Mouse (Mus musculus): ENCODE results near the gene C1rb. TPM values are rescaled to one million over a fixed set of nuclear protein-coding genes. Genes with fewer than 3 reads are reported as not detected.
A peak's percentile ranks its signal among the peaks of the same experiment; 100 is the strongest.
"Not testable (repeated sequence)": the region's sequence is repeated elsewhere in the genome, so short reads cannot be mapped to it uniquely, and the experiment has no call there.

The C1rb gene
- polyA plus RNA-seq, 1 experiment from 2014 or later, result not detected

DNA sequence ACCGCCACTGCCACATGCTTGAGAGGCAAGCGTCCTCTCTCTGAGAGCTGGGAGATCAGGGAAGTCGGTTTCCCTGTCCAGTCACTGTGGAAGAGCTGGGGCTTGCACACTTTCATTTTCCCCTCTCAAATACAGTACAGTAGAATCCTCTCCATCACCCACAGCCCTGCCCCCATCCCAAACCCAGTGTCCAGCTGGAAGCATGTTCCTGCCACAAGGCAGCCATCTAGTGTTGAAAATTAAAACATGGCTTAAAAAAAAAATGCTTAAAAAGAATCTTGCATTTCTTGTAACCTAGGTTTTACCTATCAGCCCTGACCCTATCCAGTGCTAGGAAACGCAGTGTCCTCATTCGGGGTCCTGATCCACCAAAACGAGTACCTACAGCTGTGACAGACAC lies 25.6 kb upstream of the C1rb start:
- ATAC-seq (no peak), DNase-seq (no peak)
- no peaks in the 10 kb centered on the region for H3K9me3 ChIP-seq (ENCODE audit: low read length)
- no peak overlapping the region for H3K4me2 ChIP-seq (ENCODE audit: low read depth, low read length)
- no peaks in the 10 kb centered on the region for H3K27me3 ChIP-seq (ENCODE audit: insufficient read depth, low read length)
- no peak overlapping the region for H3K4me3 ChIP-seq (ENCODE audit: low read depth, low read length)
- TF ChIP-seq EP300 (IDR thresholded peaks at IDR 0.05; ENCODE audit: low read depth) (no peak), CTCF (IDR thresholded peaks at IDR 0.05; ENCODE audit: low read depth) (peak; percentile 26; the same call in 1 of the 2 replicates)
- H3K9ac ChIP-seq (replicated peaks), result no peak overlapping the region
- H3K36me3 ChIP-seq (replicated peaks; ENCODE audit: insufficient read depth, low read length), result no peaks in the 10 kb centered on the region
- H3K4me1 ChIP-seq (ENCODE audit: insufficient read depth), result no peaks in the 10 kb centered on the region
- 73% methylated on average over 6 of the region's 6 CpGs for WGBS (ENCODE audit: insufficient replicate concordance)
- H3K27ac ChIP-seq (ENCODE audit: low read depth), result no peak overlapping the region

DNA sequence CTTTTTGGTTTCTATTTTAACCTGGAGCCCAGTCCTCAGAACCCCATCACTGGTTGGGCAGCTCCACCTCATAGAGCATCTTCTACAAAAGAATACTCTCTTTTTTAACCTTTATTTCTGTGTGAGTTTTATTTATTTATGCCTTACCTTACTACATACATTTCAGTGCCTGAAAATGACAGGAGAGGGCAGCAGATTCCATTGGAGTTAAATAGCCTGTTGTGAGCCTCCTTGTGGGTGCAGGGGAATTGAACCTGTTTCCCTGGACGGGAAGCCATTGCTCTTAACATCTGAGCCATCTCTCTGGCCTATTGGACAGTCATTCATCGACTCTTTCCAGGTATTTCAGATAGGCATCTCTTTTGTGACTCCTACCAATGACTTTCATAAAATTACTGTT lies 24.7 kb upstream of the C1rb start:
- TF ChIP-seq EP300 (IDR thresholded peaks at IDR 0.05; ENCODE audit: low read depth) (no peak), CTCF (IDR thresholded peaks at IDR 0.05; ENCODE audit: low read depth) (no peak)
- no peaks in the 10 kb centered on the region for H3K27me3 ChIP-seq (ENCODE audit: insufficient read depth, low read length)
- no peaks in the 10 kb centered on the region for H3K4me1 ChIP-seq (ENCODE audit: insufficient read depth)
- no peak for DNase-seq
- WGBS (ENCODE audit: insufficient replicate concordance), result 77% methylated on average over 2 of the region's 2 CpGs
- ATAC-seq, result no peak
- H3K36me3 ChIP-seq (replicated peaks; ENCODE audit: insufficient read depth, low read length), result no peaks in the 10 kb centered on the region
- no peak overlapping the region for H3K4me2 ChIP-seq (ENCODE audit: low read depth, low read length)
- H3K27ac ChIP-seq (ENCODE audit: low read depth), result no peak overlapping the region
- H3K9ac ChIP-seq (replicated peaks), result no peak overlapping the region
- no peak overlapping the region for H3K4me3 ChIP-seq (ENCODE audit: low read depth, low read length)
- no peaks in the 10 kb centered on the region for H3K9me3 ChIP-seq (ENCODE audit: low read length)

DNA sequence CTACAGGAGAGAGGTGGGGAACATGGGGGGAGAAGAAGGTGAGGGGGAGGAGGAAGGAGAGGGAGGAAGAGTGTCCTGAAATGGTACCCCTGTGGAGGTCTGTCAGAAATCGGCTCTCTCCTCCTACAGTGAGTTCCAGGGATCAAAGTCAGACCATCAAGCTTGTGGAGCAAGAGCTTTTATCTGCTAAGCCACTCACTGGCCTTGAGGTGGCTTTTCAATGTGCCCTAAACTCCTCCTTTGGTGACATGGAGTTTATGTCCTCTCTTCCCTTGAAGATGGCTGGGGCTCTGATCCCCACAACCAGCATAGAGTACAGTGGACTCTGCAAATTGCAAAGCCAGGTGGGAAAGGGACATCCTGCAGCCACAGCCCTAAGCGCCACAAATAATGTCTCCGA lies 22.1 kb upstream of the C1rb start:
- not testable (repeated sequence) for H3K9me3 ChIP-seq (ENCODE audit: low read length); H3K4me3 ChIP-seq (ENCODE audit: low read depth, low read length); ATAC-seq; DNase-seq; H3K4me2 ChIP-seq (ENCODE audit: low read depth, low read length); H3K27ac ChIP-seq (ENCODE audit: low read depth); H3K36me3 ChIP-seq (replicated peaks; ENCODE audit: insufficient read depth, low read length); H3K9ac ChIP-seq (replicated peaks); H3K4me1 ChIP-seq (ENCODE audit: insufficient read depth); H3K27me3 ChIP-seq (ENCODE audit: insufficient read depth, low read length)
- 75% methylated on average over 3 of the region's 3 CpGs for WGBS (ENCODE audit: insufficient replicate concordance)

DNA sequence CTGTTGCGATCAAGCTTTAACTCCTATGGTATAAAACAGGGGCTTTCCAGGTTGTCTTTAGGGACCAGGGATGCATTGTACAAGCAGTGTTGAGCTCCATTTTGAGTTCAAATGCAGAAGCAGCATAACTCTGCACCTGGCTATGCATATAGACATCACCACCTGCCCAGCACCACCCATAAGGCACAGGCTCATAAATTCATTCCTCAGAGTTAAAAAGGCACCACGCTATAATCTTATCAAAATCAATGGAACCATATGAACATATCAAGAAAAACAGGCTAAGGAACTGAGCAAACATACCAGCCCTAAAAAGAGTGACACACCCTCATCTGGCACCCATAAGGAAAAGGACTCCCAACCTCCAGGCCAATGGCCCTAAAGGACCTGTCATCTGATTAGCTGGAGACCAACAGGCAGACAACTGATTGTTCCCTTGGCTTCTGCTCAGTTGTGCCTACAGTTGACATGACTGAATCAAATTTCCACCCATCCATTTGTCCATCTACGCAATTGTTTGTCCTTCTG lies 21.0 kb upstream of the C1rb start:
- no peak overlapping the region for H3K4me3 ChIP-seq (ENCODE audit: low read depth, low read length)
- H3K27ac ChIP-seq (ENCODE audit: low read depth), result no peak overlapping the region
- H3K4me1 ChIP-seq (ENCODE audit: insufficient read depth), result no peaks in the 10 kb centered on the region
- no peak overlapping the region for H3K4me2 ChIP-seq (ENCODE audit: low read depth, low read length)
- TF ChIP-seq EP300 (IDR thresholded peaks at IDR 0.05; ENCODE audit: low read depth) (no peak), CTCF (IDR thresholded peaks at IDR 0.05; ENCODE audit: low read depth) (no peak)
- ATAC-seq, result no peak
- WGBS (ENCODE audit: insufficient replicate concordance), result 74% methylated on average over 3 of the region's 3 CpGs
- H3K36me3 ChIP-seq (replicated peaks; ENCODE audit: insufficient read depth, low read length), result no peaks in the 10 kb centered on the region
- no peak for DNase-seq
- peaks cover 4% of the 10 kb centered on the region for H3K9me3 ChIP-seq (ENCODE audit: low read length)
- no peak overlapping the region for H3K9ac ChIP-seq (replicated peaks)
- H3K27me3 ChIP-seq (ENCODE audit: insufficient read depth, low read length), result no peaks in the 10 kb centered on the region

DNA sequence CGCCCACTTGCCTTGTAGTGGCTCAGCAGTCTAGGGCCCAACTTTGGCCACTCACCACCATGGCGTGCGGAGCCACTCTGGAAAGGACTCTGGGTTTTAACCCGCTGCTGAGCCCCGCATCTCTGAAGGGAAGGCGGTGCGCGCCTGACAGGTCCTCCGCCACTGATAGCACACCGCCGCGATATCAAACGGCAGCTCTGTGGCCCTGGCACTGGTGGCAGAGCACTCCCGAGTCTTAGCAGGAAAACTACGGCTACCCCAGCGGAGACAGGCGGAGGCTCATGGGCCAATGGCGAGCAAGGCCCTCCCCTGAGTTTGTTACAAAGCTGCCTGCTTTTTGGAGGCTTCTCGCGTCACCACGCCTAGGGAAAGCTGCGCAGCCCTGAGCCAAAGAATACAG lies 17.3 kb upstream of the C1rb start:
- Histone ChIP-seq H3K4me3 (ENCODE audit: low read depth, low read length) (no peak overlapping the region), H3K27me3 (ENCODE audit: insufficient read depth, low read length) (no peaks in the 10 kb centered on the region), H3K9me3 (ENCODE audit: low read length) (peaks cover 4% of the 10 kb centered on the region), H3K9ac (replicated peaks) (no peak overlapping the region), H3K36me3 (replicated peaks; ENCODE audit: insufficient read depth, low read length) (no peaks in the 10 kb centered on the region), H3K4me2 (ENCODE audit: low read depth, low read length) (no peak overlapping the region), H3K4me1 (ENCODE audit: insufficient read depth) (no peaks in the 10 kb centered on the region), H3K27ac (ENCODE audit: low read depth) (no peak overlapping the region)
- WGBS (ENCODE audit: insufficient replicate concordance), result 73% methylated on average over 22 of the region's 22 CpGs
- ATAC-seq (no peak), DNase-seq (no peak)
- TF ChIP-seq CTCF (IDR thresholded peaks at IDR 0.05; ENCODE audit: low read depth), result no peak

DNA sequence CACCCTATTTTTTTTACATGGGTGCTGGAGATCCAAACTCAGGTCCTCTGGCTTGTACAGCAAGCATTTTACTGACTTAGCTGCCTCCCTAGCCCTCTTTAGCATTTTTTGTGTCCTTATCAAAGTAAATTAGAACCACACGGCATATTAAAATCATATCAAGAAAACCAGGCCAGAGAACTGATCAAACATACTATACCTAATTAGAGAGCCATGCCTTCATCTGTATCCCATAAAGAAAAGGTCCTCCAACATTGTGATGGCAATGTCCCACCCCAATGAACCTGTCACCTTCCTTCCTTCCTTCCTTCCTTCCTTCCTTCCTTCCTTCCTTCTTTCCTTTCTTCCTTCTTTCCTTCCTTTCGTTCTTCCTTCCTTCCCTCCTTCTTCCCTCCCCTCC lies 14.1 kb upstream of the C1rb start:
- H3K9me3 ChIP-seq (ENCODE audit: low read length); DNase-seq; H3K4me2 ChIP-seq (ENCODE audit: low read depth, low read length); H3K27ac ChIP-seq (ENCODE audit: low read depth); ATAC-seq; H3K36me3 ChIP-seq (replicated peaks; ENCODE audit: insufficient read depth, low read length); H3K27me3 ChIP-seq (ENCODE audit: insufficient read depth, low read length); H3K9ac ChIP-seq (replicated peaks); H3K4me3 ChIP-seq (ENCODE audit: low read depth, low read length); H3K4me1 ChIP-seq (ENCODE audit: insufficient read depth): not testable (repeated sequence)
- WGBS (ENCODE audit: insufficient replicate concordance), result 64% methylated on average over 2 of the region's 2 CpGs

DNA sequence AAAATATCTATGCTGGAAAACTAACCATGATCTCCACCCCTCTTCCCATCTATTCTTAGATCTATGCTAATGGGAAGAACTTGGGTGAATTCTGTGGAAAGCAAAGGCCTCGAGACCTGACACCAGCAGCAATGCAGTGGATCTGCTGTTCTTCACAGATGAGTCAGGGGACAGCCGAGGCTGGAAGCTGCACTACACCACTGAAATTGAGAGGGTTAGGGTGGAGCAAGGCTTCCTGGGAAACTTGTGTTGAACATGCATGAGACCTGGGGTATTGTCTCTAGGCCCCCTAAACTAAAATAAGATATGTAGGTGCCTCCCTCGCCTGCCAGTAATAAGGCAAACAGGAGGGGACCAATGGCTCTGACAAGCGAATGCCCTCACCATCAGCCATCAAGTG lies 8.9 kb upstream of the C1rb start:
- WGBS (ENCODE audit: insufficient replicate concordance), result 67% methylated on average over 4 of the region's 4 CpGs
- H3K4me2 ChIP-seq (ENCODE audit: low read depth, low read length); H3K27me3 ChIP-seq (ENCODE audit: insufficient read depth, low read length): not testable (repeated sequence)

DNA sequence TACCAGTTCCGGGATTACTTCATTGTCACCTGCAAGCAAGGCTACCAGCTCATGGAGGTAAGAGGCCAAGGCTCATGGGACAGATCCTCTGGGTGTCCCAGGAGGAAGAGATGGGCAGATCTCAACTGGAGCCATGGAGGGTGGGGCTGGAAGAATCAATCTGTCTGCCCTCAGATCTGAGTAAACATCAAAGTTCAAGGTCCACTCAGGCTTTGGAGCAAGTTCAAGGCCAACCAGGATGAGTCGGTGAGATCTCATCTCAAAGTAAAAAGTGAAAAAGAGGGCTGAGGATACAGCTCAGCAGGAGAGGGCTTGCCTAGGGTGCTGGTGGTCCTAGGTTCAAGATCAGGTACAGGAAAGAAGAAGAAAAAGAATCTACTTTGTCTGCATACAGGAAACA lies 8.5 kb upstream of the C1rb start:
- WGBS (ENCODE audit: insufficient replicate concordance), result 79% methylated on average over 1 of the region's 2 CpGs
- H3K4me1 ChIP-seq (ENCODE audit: insufficient read depth); ATAC-seq; DNase-seq; H3K9ac ChIP-seq (replicated peaks); H3K4me2 ChIP-seq (ENCODE audit: low read depth, low read length); H3K4me3 ChIP-seq (ENCODE audit: low read depth, low read length); H3K27me3 ChIP-seq (ENCODE audit: insufficient read depth, low read length); H3K9me3 ChIP-seq (ENCODE audit: low read length); H3K36me3 ChIP-seq (replicated peaks; ENCODE audit: insufficient read depth, low read length); H3K27ac ChIP-seq (ENCODE audit: low read depth): not testable (repeated sequence)

More for the DNA sequence above, 8.9 kb upstream of the C1rb start:
- not testable (repeated sequence) for ATAC-seq; H3K9ac ChIP-seq (replicated peaks); H3K4me1 ChIP-seq (ENCODE audit: insufficient read depth); DNase-seq; H3K27ac ChIP-seq (ENCODE audit: low read depth); H3K36me3 ChIP-seq (replicated peaks; ENCODE audit: insufficient read depth, low read length); H3K4me3 ChIP-seq (ENCODE audit: low read depth, low read length); H3K9me3 ChIP-seq (ENCODE audit: low read length)

DNA sequence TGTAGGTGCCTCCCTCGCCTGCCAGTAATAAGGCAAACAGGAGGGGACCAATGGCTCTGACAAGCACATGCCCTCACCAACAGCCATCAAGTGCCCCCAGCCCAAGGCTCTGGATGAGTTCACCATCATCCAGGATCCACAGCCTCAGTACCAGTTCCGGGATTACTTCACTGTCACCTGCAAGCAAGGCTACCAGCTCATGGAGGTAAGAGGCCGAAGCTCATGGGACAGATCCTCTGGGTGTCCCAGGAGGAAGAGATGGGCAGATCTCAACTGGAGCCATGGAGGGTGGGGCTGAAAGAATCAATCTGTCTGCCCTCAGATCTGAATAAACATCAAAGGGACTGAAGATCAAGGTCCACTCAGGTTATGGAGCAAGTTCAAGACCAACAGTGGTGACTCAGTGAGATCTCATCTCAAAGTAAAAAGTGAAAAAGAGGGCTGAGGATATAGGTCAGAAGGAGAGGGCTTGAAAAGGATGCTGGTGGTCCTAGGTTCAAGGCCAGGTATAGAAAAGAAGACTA lies 5.1 kb downstream of the C1rb start:
- not testable (repeated sequence) for H3K4me1 ChIP-seq (ENCODE audit: insufficient read depth); H3K9ac ChIP-seq (replicated peaks); H3K27ac ChIP-seq (ENCODE audit: low read depth); H3K4me2 ChIP-seq (ENCODE audit: low read depth, low read length); H3K9me3 ChIP-seq (ENCODE audit: low read length); DNase-seq; H3K27me3 ChIP-seq (ENCODE audit: insufficient read depth, low read length); H3K4me3 ChIP-seq (ENCODE audit: low read depth, low read length); H3K36me3 ChIP-seq (replicated peaks; ENCODE audit: insufficient read depth, low read length)
- ATAC-seq, result peak; percentile 50
- WGBS (ENCODE audit: insufficient replicate concordance), result 69% methylated on average over 3 of the region's 3 CpGs

DNA sequence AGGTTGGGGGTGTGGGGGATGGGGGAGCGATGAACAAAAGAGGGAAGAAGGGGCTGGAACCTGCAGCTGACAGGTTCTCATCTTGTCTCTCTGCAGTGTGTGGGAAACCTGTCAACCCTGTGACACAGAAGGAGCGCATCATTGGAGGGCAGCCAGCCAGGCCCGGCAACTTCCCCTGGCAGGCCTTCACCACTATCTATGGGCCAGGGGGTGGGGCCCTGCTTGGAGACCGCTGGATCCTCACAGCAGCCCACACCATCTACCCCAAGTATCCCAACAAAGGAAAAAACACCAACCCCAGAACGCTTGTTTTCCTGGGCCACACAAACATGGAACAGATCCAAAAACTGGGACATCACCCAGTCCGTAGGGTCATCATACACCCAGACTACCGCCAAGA lies 10.1 kb downstream of the C1rb start:
- H3K9me3 ChIP-seq (ENCODE audit: low read length); H3K27ac ChIP-seq (ENCODE audit: low read depth); H3K4me3 ChIP-seq (ENCODE audit: low read depth, low read length); H3K27me3 ChIP-seq (ENCODE audit: insufficient read depth, low read length); H3K9ac ChIP-seq (replicated peaks); H3K36me3 ChIP-seq (replicated peaks; ENCODE audit: insufficient read depth, low read length); ATAC-seq; DNase-seq; H3K4me1 ChIP-seq (ENCODE audit: insufficient read depth); H3K4me2 ChIP-seq (ENCODE audit: low read depth, low read length): not testable (repeated sequence)
- 76% methylated on average over 6 of the region's 7 CpGs for WGBS (ENCODE audit: insufficient replicate concordance)

All from liver, postnatal 0 days (tissue).